Mouse (Mus musculus): ENCODE results near the gene Bcl2l11.
"Not testable (repeated sequence)": the region's sequence is repeated elsewhere in the genome, so short reads cannot be mapped to it uniquely, and the experiment has no call there.

Bcl2l11 gene

DNA sequence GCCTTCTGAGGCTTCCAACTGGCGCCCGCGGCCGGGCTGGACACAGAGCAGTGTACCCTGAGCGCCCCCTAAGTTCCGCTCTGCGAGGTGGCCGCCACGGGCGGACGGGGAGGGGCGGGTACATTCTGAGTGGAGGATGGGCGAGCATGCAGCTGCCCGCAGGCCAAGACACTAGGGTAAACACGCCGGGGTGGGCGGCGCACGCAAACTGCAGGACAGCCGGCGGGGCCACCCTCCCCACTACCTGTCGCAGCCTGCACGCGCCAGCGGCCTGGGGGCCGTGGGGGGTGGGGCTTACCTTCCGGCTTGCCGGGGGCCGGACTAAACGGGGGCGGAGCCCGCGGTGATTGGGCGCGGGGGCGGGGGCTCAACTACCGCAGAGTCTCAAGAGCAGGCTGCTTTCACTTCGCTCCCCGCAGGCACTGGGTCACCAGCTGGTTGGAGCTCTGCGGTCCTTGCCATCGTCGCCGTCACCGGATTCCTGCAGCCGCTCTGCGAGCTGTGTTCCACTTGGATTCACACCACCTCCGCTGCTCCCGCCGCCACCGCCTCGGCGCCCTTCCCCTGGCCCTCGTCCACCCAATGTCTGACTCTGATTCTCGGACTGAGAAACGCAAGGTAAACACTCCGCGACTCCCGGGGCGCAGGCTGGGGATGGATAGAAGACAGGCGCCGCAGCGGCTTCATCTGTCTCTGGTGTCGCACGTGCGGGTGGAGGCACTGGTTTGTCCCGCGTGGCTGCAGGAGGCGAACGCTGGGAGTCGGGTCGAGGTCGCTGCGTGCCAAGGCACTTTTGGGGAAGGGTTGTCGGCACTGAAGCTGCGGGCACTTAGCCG, at the start of gene Bcl2l11:
Bcl2l11 (plus strand) TSS at position 404 of the 836 bp plus-strand sequence.
- DNase-seq (ENCODE audit: low read depth, low spot score): peak; percentile 39

DNA sequence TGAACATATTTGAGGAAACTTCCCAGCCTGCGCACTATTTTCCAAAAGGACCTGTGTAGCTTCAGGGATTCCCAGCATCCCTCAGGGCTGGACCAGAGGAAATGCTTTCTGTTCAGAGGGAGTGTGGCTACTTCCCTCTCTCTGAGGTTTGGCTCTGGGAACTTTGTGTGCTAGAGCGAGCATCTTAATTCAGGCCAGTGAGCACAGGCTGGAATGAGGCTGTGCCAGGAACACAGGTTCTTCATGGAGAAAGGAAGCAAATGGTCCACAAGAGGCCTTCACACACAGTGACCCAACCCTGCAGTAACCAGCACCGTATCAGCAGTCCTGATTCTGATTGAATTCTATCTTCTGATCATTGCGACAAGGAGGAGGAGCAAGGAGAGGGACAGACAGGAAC, 48.9 kb upstream of the Bcl2l11 start:
- DNase-seq (ENCODE audit: low read depth, low spot score): no peak

DNA sequence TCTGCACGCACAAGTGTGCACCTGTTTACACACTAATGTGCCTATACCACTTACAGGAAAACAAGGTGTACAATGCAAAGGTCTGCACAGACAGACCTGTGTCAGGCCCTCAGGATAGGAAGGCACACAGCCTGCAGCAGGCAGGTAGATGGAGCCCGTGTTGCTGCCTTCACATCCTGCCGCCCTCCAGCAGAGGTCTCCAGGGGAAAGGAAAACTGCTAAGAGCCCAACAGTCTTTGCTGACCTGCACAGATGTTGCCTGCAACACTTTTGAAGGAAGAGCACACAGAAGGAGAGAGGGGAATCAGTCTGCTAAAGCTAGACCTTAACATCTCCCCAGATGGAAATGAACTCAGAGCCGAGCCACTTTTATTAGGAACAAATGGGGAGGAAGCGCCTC, 47.0 kb upstream of the Bcl2l11 start:
- no peak for DNase-seq (ENCODE audit: low read depth, low spot score)

DNA sequence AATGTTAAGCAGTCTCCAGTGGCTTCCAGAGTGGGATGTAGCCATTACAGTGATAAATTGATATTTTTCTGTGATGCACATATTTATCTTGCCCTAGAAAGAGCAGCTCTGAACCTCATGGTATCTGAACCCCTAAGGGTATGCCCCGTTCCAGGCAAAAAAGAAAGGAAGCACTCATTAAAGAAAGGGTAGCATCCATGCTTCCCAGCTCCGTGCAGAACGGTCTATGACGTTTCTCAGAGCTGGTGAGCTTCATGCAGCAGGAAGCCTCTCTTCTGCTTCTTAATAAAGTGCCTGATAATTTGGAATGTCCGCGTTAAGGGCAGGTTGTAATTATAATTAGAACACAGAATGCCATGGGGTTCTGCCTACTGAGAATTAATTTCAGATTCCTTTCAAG, 46.5 kb upstream of the Bcl2l11 start:
- DNase-seq (ENCODE audit: low read depth, low spot score): no peak

DNA sequence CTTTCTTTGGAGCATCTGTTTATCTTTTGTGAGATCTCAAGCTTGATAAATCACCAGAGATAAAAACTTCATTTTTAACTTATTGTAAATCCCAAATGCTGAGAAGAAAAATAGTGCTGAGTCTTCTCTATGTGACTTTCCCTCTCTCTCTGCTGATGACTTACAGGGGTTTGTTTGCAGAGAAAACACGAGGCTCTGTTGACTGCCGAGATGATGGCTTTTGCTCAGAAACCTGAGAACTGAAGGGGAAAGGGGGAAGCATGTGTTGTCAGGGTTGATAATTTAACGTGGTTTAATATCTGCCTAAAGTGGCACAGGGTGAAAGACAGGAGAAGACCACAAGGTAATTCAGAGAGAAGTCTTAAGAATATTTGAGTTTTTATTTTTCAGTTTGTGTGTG, 42.0 kb upstream of the Bcl2l11 start:
- no peak for DNase-seq (ENCODE audit: low read depth, low spot score)

DNA sequence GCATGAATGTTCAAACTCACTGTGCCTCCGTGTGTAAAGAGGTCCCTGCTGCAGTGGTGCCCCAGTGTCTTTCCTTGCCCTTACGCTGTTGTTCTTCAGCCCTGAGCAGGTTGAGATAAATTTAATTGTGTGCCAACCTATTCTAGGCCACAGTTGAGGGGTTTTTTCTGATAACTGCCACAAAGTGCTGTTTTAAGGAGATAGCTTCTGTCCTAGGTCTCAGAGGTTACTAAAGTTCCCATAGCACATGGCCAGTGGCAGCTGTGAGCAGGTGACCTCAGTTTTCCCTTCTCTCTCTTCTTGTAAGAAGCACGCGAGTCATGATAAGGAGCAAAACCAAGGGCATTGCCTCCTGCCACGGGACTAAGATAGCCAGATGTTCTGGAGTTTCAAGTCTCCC, 41.2 kb upstream of the Bcl2l11 start:
- DNase-seq (ENCODE audit: low read depth, low spot score): no peak

DNA sequence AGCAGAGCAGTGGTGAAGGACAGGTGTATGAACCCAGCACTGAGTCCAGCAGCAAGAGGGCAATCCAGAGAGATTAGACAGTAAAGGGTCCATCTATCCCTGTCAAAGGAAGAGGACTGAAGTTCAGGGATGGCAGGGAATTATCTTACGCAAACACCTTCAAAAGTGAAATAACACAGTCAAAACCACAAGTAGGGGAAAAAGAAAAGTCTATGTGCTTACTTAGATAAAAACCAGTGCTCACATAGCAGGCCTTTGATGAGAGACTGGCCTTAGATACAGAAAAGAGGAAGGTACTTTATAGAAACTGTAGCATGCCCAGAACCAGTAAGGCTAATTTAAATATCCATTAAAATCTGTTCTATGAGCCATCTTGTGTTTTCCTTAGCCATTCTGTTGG, 40.4 kb upstream of the Bcl2l11 start:
- no peak for DNase-seq (ENCODE audit: low read depth, low spot score)

DNA sequence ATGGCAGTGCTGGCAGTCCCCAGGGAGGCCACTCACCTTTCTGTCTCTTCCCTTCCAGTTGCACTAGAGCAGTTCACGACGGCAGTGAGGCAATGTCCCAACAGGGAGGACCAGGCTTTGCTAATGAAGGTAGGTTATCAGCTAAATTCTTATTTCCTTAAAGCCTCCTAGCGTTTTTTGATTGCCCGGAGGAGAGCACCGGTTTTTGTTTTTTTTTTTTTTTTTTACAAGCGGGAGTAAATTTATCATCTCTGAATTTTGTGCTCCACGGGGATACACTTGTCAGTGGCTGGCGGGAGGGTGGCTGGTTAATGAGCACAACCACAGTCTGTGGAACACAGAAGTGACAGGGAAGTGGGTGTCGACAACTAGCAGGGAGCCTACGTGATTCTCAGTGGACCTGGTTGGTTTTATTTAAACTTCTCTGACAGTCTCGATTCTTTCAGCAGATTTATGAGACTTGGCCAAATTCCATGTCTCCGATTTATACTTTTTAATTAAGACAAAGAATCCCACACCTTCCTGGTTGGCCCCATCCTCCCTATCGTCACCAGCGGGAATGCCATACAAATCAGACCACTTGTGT, 39.4 kb upstream of the Bcl2l11 start:
- no peak for DNase-seq (ENCODE audit: low read depth, low spot score)

DNA sequence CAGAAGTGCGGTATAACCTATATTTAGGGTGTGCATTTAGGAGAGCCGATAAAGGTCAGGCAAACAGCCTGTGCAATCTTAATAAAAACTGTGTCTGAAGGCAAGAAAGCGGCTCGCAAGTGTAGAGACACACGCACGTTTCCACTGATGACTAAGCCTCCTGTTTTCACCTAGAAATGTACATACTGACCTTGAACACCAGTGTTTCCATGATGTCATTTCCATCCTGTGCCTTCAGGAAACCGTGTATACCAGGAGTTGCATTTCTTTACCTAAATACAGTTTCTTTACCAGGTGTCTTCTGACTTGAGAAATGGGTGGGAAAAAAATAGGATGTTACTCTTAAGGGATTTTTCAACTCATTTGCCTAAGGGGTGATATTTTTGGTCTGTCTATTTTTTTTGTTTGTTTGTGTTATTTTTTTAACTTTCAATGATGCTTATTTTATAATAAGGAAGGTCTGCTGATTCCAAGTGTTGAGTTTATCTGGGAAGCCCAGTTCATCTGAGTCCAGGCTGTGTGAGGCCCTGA, 38.8 kb upstream of the Bcl2l11 start:
- no peak for DNase-seq (ENCODE audit: low read depth, low spot score)

DNA sequence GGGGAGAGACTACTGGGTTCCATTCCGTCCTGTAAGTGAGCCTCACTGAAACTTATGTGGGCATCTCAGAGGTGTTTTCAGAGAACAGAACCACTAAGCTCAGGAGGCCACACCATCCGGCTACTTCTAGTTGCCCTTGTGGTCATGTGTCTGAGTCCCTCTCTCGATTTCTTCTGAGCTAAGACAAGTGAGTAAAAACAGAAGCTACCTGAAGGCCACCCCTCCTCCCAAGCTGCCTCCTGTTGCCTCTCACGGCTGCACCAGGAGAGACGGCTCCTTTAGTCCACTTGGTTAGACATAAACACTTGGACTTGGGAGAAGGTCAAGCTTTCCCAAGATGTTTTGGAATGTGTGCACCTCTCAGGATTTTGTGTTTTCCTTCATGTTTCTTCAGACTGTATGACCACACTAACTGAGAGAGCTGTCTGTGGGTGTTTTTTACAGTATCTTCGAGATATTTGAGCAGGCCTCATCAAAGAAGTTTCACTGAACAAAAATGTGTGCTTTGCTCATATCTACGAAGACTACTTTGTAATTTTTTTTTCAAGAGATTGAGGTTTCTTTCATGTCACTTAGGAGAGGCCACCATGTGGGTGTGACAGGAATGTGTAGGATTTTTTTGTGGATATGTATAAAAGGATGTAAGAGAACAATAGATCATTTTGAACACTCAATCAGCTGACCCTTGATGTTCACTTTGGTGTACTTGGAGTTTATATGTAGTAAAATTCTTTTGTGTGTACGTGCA, 37.9 kb upstream of the Bcl2l11 start:
- no peak for DNase-seq (ENCODE audit: low read depth, low spot score)

DNA sequence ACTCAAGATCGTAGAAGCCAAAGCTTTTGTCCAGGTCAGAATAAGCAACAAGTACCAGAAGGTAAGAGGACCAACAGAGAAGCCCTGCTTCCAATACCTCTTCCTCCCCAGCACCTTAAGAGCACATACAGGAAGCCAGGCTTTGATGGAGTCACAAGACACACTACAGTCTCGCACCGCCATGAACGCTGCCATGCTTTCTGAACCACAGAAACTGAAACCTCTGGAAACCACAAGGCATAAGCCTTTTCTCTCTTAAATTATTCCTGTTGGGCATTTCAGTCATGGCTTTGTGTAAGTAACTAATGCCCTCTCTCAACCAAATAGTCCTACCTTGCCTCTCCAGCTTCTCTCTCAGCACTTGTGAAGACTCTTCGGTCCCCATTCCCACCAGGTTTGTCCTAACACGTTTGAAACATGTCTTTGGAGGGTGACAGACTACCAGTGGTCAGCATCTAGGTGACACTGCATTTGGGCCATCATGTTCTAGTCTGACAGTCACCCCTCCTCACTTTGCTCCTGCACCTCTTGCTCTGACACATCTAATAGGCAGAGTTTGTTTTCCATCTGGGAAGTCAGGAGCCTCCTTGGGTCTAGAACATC, 35.5 kb upstream of the Bcl2l11 start:
- no peak for DNase-seq (ENCODE audit: low read depth, low spot score)

DNA sequence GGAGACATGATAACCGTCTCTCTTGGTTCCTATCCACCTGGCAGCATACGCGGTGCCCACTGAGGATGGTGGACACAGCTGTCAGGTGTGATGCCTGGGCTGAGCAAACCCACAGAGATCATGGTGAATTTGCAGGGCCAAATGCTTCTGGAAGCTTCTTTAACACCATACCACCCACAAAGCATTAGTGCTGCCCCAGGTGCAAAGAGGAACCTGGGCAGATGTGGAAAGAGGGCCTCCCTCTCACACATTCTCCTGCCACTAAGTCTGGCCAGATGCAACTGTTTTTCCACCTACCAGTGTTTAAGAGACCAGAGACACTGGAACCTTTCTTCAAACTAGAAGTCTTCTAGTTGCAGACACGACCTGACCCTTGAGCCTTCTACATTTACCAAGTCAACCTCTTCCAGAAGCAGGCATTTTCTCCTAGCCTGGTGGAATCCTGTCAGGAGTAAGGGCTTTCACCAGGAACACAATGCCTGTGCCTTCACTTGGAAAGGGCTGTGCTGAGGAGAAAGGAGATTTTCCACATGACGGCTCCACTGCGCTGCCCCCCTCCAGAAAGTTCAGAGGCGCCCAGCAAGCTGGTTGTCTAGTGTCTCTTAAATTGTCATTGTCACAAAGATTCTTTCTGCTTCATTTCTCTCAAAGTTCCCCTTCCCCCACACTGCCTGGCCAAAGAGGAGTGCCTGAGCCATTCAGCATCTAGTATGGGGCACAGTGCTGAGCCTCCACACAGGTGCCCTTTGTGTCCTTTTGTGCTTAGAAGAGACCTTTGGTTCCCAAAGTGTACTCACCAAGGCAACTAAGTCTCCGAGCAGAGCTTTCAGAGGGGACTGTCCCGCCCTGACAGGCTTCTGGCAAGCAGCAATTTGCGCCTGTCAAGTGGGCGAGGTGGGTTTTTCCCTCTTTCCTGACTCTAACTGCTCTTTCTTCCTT, 34.1 kb upstream of the Bcl2l11 start:
- DNase-seq (ENCODE audit: low read depth, low spot score): no peak

DNA sequence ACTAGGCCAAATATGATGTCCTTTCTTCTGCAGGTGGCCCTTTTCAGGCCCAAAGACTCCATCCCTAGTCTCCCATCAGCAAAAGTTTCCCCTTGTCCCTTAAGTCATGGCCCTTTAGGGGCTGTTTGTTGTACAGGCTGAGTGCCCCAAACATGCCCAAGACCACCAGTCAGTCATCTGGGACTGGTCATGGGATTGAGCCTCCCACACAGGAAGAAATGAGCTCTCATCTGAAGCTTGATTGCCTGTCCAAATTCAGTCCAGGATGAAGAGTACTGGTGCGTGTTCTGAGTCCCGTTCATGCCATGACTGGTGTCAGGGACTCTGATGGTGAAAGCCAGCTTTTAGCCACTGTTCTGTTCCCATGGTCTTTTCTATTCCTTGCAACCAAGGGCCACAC, 33.4 kb upstream of the Bcl2l11 start:
- no peak for DNase-seq (ENCODE audit: low read depth, low spot score)

DNA sequence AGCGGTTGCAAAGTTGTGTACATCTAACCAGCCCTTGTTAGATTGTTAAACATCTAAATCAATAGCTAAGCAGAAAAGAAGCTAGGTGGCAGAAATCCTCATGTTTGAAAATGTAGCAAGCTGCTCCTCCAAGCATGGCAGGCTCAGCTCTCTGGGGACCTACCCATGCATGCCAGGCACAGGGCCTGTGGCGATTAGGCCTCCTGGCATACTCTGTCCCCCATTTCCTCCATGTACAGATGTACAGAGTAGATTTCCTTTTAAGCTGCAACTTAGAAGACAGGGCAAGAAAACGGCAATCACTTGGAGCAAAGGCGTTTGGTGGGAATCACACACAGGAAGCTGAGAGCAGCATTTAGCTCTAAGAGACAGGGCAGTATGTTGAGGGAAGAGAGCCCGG, 31.6 kb upstream of the Bcl2l11 start:
- no peak for DNase-seq (ENCODE audit: low read depth, low spot score)

DNA sequence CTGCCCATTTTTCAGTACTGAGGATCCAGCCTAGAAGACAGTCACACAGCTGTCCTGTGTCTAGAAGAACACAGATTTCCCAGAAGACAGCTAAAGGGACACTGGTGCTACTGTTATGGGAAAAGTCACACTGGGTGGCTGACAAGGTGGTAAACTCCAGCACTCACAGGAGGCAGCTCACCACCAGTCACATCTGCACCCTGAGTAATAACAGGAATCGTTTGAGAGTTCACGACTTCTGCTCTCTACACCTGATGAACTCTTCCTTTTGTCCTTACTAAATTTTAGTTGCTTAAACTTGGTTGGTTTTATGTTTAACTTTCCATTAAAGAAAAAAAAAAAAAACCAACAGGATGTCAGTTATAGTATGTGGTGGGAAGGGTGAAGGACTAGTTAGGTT, 31.2 kb upstream of the Bcl2l11 start:
- no peak for DNase-seq (ENCODE audit: low read depth, low spot score)

DNA sequence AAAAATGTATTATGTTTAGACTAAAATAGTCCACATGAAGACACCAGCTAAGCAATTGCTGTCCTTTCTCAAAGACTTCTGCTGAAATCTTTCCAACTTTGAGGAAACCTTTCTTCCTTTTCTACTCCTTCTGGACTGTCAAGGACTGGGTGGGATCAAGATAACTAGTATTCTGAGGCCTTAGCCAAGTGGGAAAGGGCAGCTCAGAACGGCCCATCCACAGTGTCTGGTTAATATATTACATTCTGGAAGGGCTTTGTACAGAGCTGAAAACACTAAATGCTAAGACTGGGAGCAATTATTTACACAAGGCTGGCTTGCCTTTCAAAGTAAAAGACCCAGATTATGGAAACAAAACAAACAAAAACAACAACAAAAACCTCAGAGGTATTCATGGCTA, 30.6 kb upstream of the Bcl2l11 start:
- DNase-seq (ENCODE audit: low read depth, low spot score): no peak

DNA sequence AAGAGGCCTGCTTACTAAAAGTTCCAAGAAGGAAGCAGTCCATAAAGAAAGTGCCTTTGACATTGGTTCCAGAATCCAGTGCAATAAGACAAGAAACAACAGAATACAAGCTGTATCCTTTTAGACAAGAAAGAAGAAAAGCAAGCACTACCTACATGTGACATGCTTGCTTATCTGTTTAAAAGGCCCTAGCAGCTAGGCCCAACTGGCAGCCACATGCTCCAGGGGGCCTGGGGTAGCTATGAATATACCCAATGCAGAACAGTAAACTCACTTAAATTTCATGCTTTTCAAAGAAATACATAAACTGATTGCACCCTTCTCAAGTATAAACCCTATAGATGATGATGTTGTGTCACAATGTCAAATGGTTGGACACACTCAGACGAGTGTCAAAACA, 29.8 kb upstream of the Bcl2l11 start:
- no peak for DNase-seq (ENCODE audit: low read depth, low spot score)

DNA sequence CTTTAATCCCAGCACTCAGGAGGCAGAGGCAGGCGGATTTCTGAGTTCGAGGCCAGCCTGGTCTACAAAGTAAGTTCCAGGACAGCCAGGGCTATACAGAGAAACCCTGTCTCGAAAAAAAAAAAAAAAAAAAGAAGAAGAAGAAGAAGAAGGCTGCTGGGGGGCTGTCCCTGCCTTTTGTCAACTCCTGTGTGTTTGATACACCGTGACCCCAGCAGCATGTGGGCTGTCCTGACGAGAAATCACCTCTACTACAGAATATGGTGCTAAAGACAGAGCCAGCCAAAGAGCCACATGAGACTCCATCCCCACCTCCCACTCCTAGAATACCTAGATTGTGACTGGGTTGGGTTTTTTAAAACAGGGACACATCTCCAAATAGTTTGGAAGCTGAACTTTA, 27.7 kb upstream of the Bcl2l11 start:
- not testable (repeated sequence) for DNase-seq (ENCODE audit: low read depth, low spot score)

DNA sequence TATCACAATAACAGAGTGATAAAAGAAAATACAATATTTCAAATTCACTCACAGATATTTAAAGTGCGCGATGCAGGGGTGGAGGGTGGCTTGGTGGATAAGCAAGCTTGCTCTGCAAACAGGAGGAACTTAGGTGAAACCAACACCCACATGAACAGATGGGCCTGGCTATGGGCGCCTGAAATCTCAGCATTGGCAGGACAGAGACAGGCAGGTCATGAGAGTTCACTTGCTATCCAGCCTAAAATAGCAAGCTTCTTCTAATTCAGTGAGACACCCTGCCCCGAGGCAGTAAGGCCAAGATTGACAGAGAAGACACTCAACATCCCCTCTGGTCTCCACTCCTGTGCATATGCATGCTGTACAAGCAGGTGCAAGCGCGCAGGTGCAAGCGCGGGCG, 23.8 kb upstream of the Bcl2l11 start:
- no peak for DNase-seq (ENCODE audit: low read depth, low spot score)

DNA sequence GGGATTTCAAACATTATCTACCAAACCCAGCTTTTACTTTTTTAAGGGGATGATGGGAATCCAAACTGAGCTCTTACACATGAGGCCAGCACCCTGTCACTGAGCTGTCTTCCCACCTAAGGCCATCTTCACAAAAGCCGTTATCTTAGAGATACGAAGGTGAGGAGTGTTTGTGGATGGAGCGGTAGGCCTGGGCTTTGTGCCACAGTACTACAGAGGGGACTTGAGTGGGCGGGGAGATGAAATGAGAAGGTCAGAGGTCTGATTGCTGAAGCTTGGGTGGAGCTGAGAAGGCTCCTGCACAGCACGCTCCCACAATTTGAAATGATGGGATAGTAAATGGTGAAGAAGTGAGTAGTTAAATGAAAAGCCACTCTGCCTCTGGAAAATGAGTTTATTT, 21.0 kb upstream of the Bcl2l11 start:
- no peak for DNase-seq (ENCODE audit: low read depth, low spot score)

DNA sequence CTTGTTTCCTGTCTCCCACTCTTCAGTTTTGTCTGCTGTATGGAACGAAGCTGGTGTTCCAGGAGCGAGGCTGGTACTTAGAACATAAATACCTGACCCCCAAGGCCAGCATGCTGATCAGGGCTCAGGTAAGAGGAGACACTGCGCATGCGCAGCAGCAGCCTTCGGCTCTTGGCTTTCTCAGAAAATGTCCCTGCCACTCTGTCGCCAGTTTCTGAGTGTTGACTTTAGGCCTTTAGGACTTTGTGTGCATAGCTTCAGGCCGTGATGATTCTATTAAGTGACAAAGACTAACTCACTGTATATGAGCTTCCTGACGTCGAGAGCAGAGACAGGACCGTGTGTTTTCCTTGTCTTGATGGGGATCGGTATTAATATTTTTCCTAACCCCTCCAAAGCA, 20.2 kb upstream of the Bcl2l11 start:
- DNase-seq (ENCODE audit: low read depth, low spot score): no peak
